24 mouse cellular contexts compared by ENCODE assay signal in genomic region chr6:68736647-68737046, GRCm38 (mm10).
"Had no signal": no experiment of that assay in that cellular context is flagged by ENCODE, and none has a peak within 500 bp of the region (broad histone marks: within the 10 kb centered on the region; RNA-seq: fewer than 3 reads in every experiment).

No protein-coding gene starts in this region.

- DNase-seq: gastrocnemius, postnatal 14 days; gastrocnemius, postnatal 36 days; heart, adult 11 months; heart, adult 2 months; heart, postnatal 14 days; heart, postnatal 36 days; kidney, adult 18-20 months; kidney, adult 8-10 months; kidney, postnatal 10 days; kidney, postnatal 25 days; kidney, postnatal 4 days; liver had no signal

- H3K4me1 ChIP-seq: heart, embryonic 13.5 days; heart, embryonic 15.5 days; hindbrain, embryonic 13.5 days; hindbrain, embryonic 15.5 days; intestine, embryonic 15.5 days; limb, embryonic 10.5 days; limb, embryonic 12.5 days had no signal

- H3K27ac ChIP-seq: heart, adult 2 months; heart, embryonic 13.5 days; heart, embryonic 15.5 days; hindbrain, embryonic 13.5 days; hindbrain, embryonic 15.5 days; hindbrain, postnatal 0 days; intestine, embryonic 15.5 days; layer of hippocampus, adult 2 months; left cerebral cortex, adult 2 months; limb, embryonic 10.5 days; limb, embryonic 12.5 days had no signal

- H3K9ac ChIP-seq: heart, embryonic 13.5 days; heart, embryonic 15.5 days; hindbrain, embryonic 13.5 days; hindbrain, embryonic 15.5 days; intestine, embryonic 15.5 days; limb, embryonic 12.5 days had no signal

- H3K9me3 ChIP-seq: heart, embryonic 13.5 days; heart, embryonic 15.5 days; hindbrain, embryonic 13.5 days; hindbrain, embryonic 15.5 days; intestine, embryonic 15.5 days; limb, embryonic 10.5 days; limb, embryonic 12.5 days had no signal

- H3K4me3 ChIP-seq: heart, adult 2 months; heart, embryonic 13.5 days; heart, embryonic 15.5 days; hindbrain, embryonic 13.5 days; hindbrain, embryonic 15.5 days; intestine, embryonic 15.5 days; layer of hippocampus, adult 2 months; left cerebral cortex, adult 2 months; limb, embryonic 10.5 days; limb, embryonic 12.5 days had no signal

- ATAC-seq: hindbrain, postnatal 0 days; intestine, embryonic 15.5 days; intestine, postnatal 0 days had no signal

- H3K4me2 ChIP-seq: heart, embryonic 11.5 days; heart, embryonic 13.5 days; heart, embryonic 15.5 days; hindbrain, embryonic 13.5 days; hindbrain, embryonic 15.5 days; intestine, embryonic 15.5 days; limb, embryonic 12.5 days had no signal

- H3K36me3 ChIP-seq: heart, embryonic 13.5 days; heart, embryonic 15.5 days; hindbrain, embryonic 13.5 days; hindbrain, embryonic 15.5 days; intestine, embryonic 15.5 days; limb, embryonic 10.5 days; limb, embryonic 12.5 days had no signal

- H3K27me3 ChIP-seq: heart, embryonic 13.5 days; heart, embryonic 15.5 days; hindbrain, embryonic 13.5 days; hindbrain, embryonic 15.5 days; intestine, embryonic 15.5 days; limb, embryonic 12.5 days had no signal
